Mouse (Mus musculus) urinary bladder, postnatal 10 days (tissue): Measurements from ENCODE around the gene Lamtor1.

ENCODE experiments used
- DNase-seq: peaks from one replicate; pipeline ENCODE4 v3.0.0; 2022; ENCODE audit warnings: low spot score

Gene Lamtor1

GRCm38 (mm10) chr7:101955862-101956261 is 50.2 kb downstream of the Lamtor1 start:
- DNase-seq = no peak

- DNase-seq = no peak
Measured at GRCm38 (mm10) chr7:101956481-101956880, 50.8 kb downstream of the Lamtor1 start.

- DNase-seq = no peak
Measured at GRCm38 (mm10) chr7:101956911-101957310, 51.2 kb downstream of the Lamtor1 start.

GRCm38 (mm10) chr7:101962829-101963228 is 57.1 kb downstream of the Lamtor1 start:
- DNase-seq = no peak

GRCm38 (mm10) chr7:101963621-101964020 is 57.9 kb downstream of the Lamtor1 start:
- no peak for DNase-seq

GRCm38 (mm10) chr7:101964551-101964950 is 58.8 kb downstream of the Lamtor1 start:
- DNase-seq = no peak

GRCm38 (mm10) chr7:101965606-101966005 is 59.9 kb downstream of the Lamtor1 start:
- DNase-seq = no peak

- no peak for DNase-seq
Measured at GRCm38 (mm10) chr7:101967256-101967655, 61.6 kb downstream of the Lamtor1 start.

- no peak for DNase-seq
Measured at GRCm38 (mm10) chr7:101968751-101969150, 63.0 kb downstream of the Lamtor1 start.

GRCm38 (mm10) chr7:101969694-101970428 is 64.2 kb downstream of the Lamtor1 start:
- DNase-seq = peak; percentile 37

- peak; percentile 82 for DNase-seq
Measured at GRCm38 (mm10) chr7:101970429-101970775, 64.7 kb downstream of the Lamtor1 start.

GRCm38 (mm10) chr7:101970821-101971461 is 65.2 kb downstream of the Lamtor1 start:
- peak; percentile 13 for DNase-seq

- DNase-seq = no peak
Measured at GRCm38 (mm10) chr7:101971721-101972120, 66.0 kb downstream of the Lamtor1 start.

GRCm38 (mm10) chr7:101973730-101974129 is 68.0 kb downstream of the Lamtor1 start:
- no peak for DNase-seq

GRCm38 (mm10) chr7:101974505-101974904 is 68.8 kb downstream of the Lamtor1 start:
- no peak for DNase-seq
